In the genomic region with DNA sequence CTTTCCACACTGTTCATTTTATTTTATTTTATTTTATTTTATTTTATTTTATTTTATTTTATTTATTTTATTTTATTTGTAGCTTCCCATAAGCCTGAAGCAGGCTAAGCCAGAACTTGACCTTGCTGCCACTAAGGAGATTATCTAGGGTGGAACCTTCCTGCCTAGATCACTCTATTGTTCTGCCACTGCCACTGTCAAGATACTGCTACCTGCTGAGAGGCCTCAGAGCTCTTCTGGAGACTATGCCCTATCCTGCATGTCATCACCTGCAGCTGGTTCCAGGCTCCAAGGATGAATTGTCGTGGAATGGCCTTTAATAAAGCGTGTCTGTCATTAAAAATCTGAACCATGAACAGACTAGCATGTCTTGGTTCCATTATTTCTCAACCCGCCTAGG, we compare ENCODE assay signal across 1 mouse cellular context. TPM values are rescaled to one million over a fixed set of nuclear protein-coding genes. Genes with fewer than 3 reads are reported as not detected.
"Had no signal": no experiment of that assay in that cellular context is flagged by ENCODE, and none has a peak within 500 bp of the region (broad histone marks: within the 10 kb centered on the region; RNA-seq: fewer than 3 reads in every experiment).

No protein-coding gene starts in this region.

RNA-seq across cellular contexts. Expression of a gene that starts 5.2 kb away (rescaled TPM):
- total RNA-seq: neutrophil, adult 5-6 weeks had no signal

RNA-seq across cellular contexts. Expression of a gene that starts 51.0 kb away (rescaled TPM):
- total RNA-seq: neutrophil, adult 5-6 weeks had no signal

RNA-seq across cellular contexts. Expression of a gene that starts 58.6 kb away (rescaled TPM):
- total RNA-seq: neutrophil, adult 5-6 weeks had no signal
